Mouse (Mus musculus) myocyte (in vitro differentiated cells): ENCODE data around the gene Isyna1.

Experiments
- CEBPB ChIP-seq: IDR thresholded peaks from 2 replicates; pipeline ENCODE4 v1.6.1; 2011; ENCODE audit warnings: mild to moderate bottlenecking, moderate library complexity; ENCODE audit not compliant: poor library complexity, insufficient read depth, severe bottlenecking
- E2F4 ChIP-seq: IDR thresholded peaks from one replicate; pipeline ENCODE4 v1.6.1; 2011; ENCODE audit warnings: mild to moderate bottlenecking, control low read depth, moderate library complexity; ENCODE audit not compliant: insufficient read depth
- MAX ChIP-seq: IDR thresholded peaks from one replicate; pipeline ENCODE4 v1.6.1; 2011; ENCODE audit warnings: low read depth, mild to moderate bottlenecking, control low read depth
- MYOD1 ChIP-seq, 3 experiments: IDR thresholded peaks; one replicate each; pipeline ENCODE4 v1.6.1; 2011; ENCODE audit warnings: control low read depth in 2 of 3, low read depth in 2 of 3, mild to moderate bottlenecking in 2 of 3, moderate library complexity in 1 of 3; ENCODE audit not compliant: insufficient read length in 2 of 3, control insufficient read depth in 1 of 3
- MYOG ChIP-seq, 3 experiments: IDR thresholded peaks; one replicate each; pipeline ENCODE4 v1.6.1; 2011; ENCODE audit warnings: control low read depth in 2 of 3, low read depth in 2 of 3, mild to moderate bottlenecking in 2 of 3; ENCODE audit not compliant: insufficient read length in 2 of 3, control insufficient read depth in 1 of 3, insufficient read depth in 1 of 3
- POLR2A ChIP-seq: IDR thresholded peaks from one replicate; pipeline ENCODE4 v1.6.1; 2011; ENCODE audit warnings: low read depth, mild to moderate bottlenecking, control low read depth, moderate library complexity; ENCODE audit not compliant: insufficient read length
- POLR2AphosphoS2 ChIP-seq: IDR thresholded peaks from one replicate; pipeline ENCODE4 v1.6.1; 2011; ENCODE audit warnings: low read depth, control low read depth; ENCODE audit not compliant: insufficient read length
- REST ChIP-seq: IDR thresholded peaks from one replicate; pipeline ENCODE4 v1.6.1; 2011; ENCODE audit warnings: mild to moderate bottlenecking, control low read depth, moderate library complexity; ENCODE audit not compliant: insufficient read depth, insufficient read length
- SRF ChIP-seq: IDR thresholded peaks from one replicate; pipeline ENCODE4 v1.6.1; 2011; ENCODE audit warnings: low read depth; ENCODE audit not compliant: control insufficient read depth, insufficient read length
- TCF12 ChIP-seq: IDR thresholded peaks from one replicate; pipeline ENCODE4 v1.6.1; 2011; ENCODE audit warnings: mild to moderate bottlenecking, control low read depth; ENCODE audit not compliant: poor library complexity, insufficient read depth, severe bottlenecking
- TCF3 ChIP-seq: IDR thresholded peaks from one replicate; pipeline ENCODE4 v1.6.1; 2011; ENCODE audit warnings: low read depth, control low read depth; ENCODE audit not compliant: insufficient read length
- USF1 ChIP-seq: IDR thresholded peaks from one replicate; pipeline ENCODE4 v1.6.1; 2011; ENCODE audit warnings: low read depth, mild to moderate bottlenecking, control low read depth, moderate library complexity

DNA sequence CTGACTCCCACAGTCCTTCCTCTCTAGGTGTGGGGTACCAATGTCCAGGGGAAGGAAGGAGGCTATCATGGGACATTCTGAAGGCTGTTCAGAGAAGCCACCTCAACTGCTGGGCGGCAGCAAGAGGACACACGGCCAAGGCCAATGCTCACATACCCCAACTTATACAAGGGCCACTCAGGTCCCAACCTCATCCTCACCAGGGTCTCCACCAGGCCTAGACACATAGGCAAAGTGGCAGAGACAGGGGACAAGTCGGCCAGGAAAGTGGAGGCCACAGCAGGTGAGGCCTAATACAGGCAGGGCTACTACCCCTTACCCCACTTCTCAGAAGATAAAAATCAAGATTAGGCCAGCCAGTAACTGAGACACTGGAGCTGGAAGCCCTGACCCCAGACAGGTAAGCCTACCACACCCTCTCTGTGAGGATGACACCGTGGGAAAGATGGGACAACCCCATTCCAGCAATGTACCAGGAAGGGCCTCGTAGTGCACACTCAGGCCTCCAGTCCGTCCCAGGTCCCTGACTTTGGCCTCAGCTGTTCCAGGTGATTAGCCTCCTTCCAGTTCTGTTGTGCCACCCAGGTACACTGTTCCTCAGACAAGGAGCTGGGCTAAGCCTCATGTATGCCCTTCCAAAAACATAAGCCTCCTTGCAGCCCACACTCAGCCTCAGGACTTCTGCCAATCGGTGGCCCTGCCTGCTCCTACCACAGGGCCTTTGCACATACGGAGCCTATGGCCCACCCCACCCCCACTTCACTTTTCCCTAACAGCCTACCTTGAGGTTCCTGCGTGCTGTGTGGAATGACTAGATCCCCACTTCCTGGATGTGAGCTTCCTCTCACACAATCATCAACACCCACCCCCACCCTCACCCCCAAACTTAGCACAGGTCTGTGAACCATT is 12.0 kb downstream of the Isyna1 start:
- TF ChIP-seq POLR2A (no peak), TCF12 (no peak), POLR2AphosphoS2 (no peak), E2F4 (no peak), CEBPB (no peak), MYOD1 (IDR thresholded peaks at IDR 0.05; ENCODE audit: control insufficient read depth in 1 of 3, insufficient read length in 2 of 3, low read depth in 2 of 3) (no peak), MAX (no peak), TCF3 (no peak), MYOG (IDR thresholded peaks at IDR 0.05; ENCODE audit: control insufficient read depth in 1 of 3, insufficient read depth in 1 of 3, insufficient read length in 2 of 3, low read depth in 2 of 3) (no peak), USF1 (no peak), REST (no peak), SRF (no peak)
